Mouse (Mus musculus) heart, postnatal 25 days (tissue): ENCODE results near the gene Olfr832. TPM values are rescaled to one million over a fixed set of nuclear protein-coding genes. Genes with fewer than 3 reads are reported as not detected.
"Not testable (repeated sequence)": the region's sequence is repeated elsewhere in the genome, so short reads cannot be mapped to it uniquely, and the experiment has no call there.

ENCODE experiments used
- DNase-seq: peaks from one replicate; pipeline ENCODE4 v3.0.0; 2022; ENCODE audit warnings: low spot score
- intact Hi-C: fragments of 180-260 bp; cut with DNase I; formaldehyde crosslinking; loops from one replicate; pipeline ENCODE4 v1.15.1; 2025
- total RNA-seq, 2 experiments: library from RNA; stranded (reverse); gene quantifications; 2 replicates each; pipeline ENCODE4 v1.2.3; 2021

The Olfr832 gene
- not detected for total RNA-seq

GRCm38 (mm10) chr9:18936822-18937221, at the start of gene Olfr832:
Olfr832 (plus strand) TSS chr9:18937122.
- DNase-seq, intact Hi-C loops: not testable (repeated sequence)

- DNase-seq, intact Hi-C loops: not testable (repeated sequence)
Measured at GRCm38 (mm10) chr9:18907699-18908098, 29.2 kb upstream of the Olfr832 start.

- DNase-seq, intact Hi-C loops: not testable (repeated sequence)
Measured at GRCm38 (mm10) chr9:18927921-18928320, 9.0 kb upstream of the Olfr832 start.

- intact Hi-C loops: loop anchor here (2.0 kb wide), 1 partner anchor 43 kb away; no protein-coding TSS in a partner anchor
- DNase-seq: no peak
Measured at GRCm38 (mm10) chr9:18962021-18962420, 25.1 kb downstream of the Olfr832 start.

- no peak for DNase-seq
- intact Hi-C loops: no loop called here
Measured at GRCm38 (mm10) chr9:18987690-18988089, 50.8 kb downstream of the Olfr832 start, which contains the start of gene Olfr834. Olfr834 (plus strand) TSS chr9:18987990.

Other genes starting within 250 kb of the Olfr832 start
- gene Olfr24, start 173.1 kb upstream of the Olfr832 start, total RNA-seq: not detected
- gene Olfr828, start 117.6 kb upstream of the Olfr832 start, total RNA-seq: not detected
- gene Olfr829, start 82.2 kb upstream of the Olfr832 start, total RNA-seq: not detected
- gene Olfr830, start 62.4 kb upstream of the Olfr832 start, total RNA-seq: not detected
- gene Olfr834, start 50.9 kb downstream of the Olfr832 start, total RNA-seq: not detected
- not detected for gene Olfr835, start 95.6 kb downstream of the Olfr832 start, total RNA-seq
- not detected for gene Olfr836, start 183.3 kb downstream of the Olfr832 start, total RNA-seq
- gene Olfr837, start 199.2 kb downstream of the Olfr832 start, total RNA-seq: not detected
- not detected for gene Olfr839-ps1, start 240.2 kb downstream of the Olfr832 start, total RNA-seq